Mouse (Mus musculus): Measurements from ENCODE around the gene Gm14496. TPM values are rescaled to one million over a fixed set of nuclear protein-coding genes. Genes with fewer than 3 reads are reported as not detected.
"Not testable (repeated sequence)": the region's sequence is repeated elsewhere in the genome, so short reads cannot be mapped to it uniquely, and the experiment has no call there.

Gm14496 gene
- polyA plus RNA-seq (2016; fragmentation: Nextera tagmentation; extraction: Ambion mirVana) = not detected in 2 replicates

DNA sequence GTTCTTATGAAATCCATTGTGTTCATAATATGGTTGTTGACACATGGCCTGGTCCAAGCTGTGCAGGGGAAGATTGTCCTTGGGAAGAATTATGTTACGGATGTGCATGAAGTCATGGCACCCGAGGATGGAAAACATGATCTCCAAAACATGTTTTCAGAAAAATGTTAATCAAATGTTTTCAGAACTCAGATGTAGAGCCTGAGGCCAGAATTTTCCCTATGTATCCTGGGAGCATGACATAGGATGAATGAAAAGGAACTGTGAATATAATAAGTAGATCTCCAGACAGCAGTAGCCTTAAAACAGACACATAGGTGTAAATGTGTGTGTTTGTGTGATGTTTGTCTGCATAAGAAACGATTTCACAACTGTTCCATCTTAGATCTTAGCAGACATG, at the start of gene Gm14496:
TSS of gene Gm14496 (plus strand) at position 301 of the 400 bp plus-strand sequence.
- H3K9me3 ChIP-seq (replicated peaks) = no peaks in the 10 kb centered on the region
- no peak within 1 kb of the TSS for H3K4me2 ChIP-seq
- H3K9ac ChIP-seq = no peak within 1 kb of the TSS
- H3K27ac ChIP-seq = no peak within 1 kb of the TSS
- no peak for ATAC-seq
- H3K4me3 ChIP-seq = no peak within 1 kb of the TSS
- 49% methylated on average over 3 of the region's 3 CpGs for WGBS (ENCODE audit: insufficient replicate concordance)
- H3K36me3 ChIP-seq = no peaks in the 10 kb centered on the region
- H3K4me1 ChIP-seq = no peaks in the 10 kb centered on the region
- H3K27me3 ChIP-seq (replicated peaks) = no peaks in the 10 kb centered on the region

DNA sequence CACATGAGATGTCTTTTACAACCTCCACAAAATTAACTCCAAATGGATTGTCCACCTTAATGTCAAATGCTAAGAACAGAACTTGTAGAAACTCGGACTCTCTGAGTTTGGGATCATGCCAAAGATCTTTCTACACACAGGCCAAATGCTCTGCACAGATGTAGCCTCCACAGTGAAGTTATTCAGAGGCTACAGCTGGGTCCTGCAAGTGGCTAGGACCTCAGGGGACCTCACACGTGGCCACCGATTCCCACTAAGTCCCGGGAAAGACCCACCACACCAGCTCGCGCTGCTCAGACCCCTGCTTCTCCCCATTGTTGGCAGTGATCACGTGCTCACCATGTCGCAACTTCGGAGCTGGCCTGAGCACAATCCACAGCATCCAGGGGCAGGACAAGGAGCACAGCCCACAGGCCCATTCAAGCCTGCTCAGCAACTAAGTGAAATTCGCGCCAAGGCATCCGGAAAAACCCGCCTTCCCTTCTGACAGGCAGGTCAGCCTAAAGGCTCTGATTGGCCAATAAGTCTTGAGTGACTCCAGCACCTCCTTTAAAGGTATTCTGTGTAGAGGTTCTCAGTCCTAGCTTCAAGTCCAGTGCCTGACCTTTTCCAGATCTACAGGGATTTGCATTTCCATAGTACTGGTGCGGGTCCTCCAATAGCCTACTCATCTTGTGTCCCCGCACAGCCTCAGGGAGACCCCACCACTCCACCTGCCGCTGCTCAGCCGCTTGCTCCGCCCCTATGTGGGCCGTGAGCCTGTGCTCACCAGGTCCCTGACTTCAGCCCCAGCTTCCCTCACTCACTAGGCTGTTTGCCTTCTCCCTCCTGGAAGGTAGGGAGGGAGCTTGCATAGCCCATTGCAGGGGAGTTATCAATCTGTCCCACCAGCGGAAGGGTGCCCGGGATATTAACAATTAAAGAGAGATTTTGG, 37.9 kb upstream of the Gm14496 start:
- H3K4me2 ChIP-seq = peak overlapping the region; percentile 26
- H3K9ac ChIP-seq; H3K9me3 ChIP-seq (replicated peaks); H3K4me3 ChIP-seq; H3K27ac ChIP-seq; H3K27me3 ChIP-seq (replicated peaks); H3K4me1 ChIP-seq; H3K36me3 ChIP-seq; ATAC-seq: not testable (repeated sequence)
- 25% methylated on average over 21 of the region's 21 CpGs for WGBS (ENCODE audit: insufficient replicate concordance)

DNA sequence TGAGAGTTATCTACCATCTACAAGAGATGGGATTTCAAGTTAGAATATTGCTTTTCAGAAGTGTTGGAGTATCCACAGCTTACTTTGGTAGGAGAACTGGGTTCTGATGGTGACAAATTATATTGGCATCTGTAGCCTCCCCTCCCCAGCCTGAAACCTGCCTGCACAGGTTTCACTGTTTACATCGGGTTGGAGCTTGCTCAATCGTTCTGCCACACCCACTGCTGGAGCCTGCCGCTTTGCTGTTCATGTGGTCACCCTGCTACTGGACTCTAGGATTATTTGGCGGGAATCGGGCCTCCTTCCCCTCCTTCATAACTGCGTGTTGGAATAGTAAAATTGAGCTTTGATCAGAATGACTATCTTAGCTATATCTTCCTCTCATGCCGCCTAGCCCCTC, 22.5 kb upstream of the Gm14496 start:
- WGBS (ENCODE audit: insufficient replicate concordance) = 64% methylated on average over 7 of the region's 7 CpGs
- no peak overlapping the region for H3K9ac ChIP-seq
- H3K9me3 ChIP-seq (replicated peaks) = no peaks in the 10 kb centered on the region
- ATAC-seq = no peak
- H3K4me1 ChIP-seq = no peaks in the 10 kb centered on the region
- H3K27ac ChIP-seq = no peak overlapping the region
- no peaks in the 10 kb centered on the region for H3K27me3 ChIP-seq (replicated peaks)
- no peak overlapping the region for H3K4me2 ChIP-seq
- H3K4me3 ChIP-seq = no peak overlapping the region
- no peaks in the 10 kb centered on the region for H3K36me3 ChIP-seq

- 83% methylated on average over 2 of the region's 2 CpGs for WGBS (ENCODE audit: insufficient replicate concordance)
These were observed 21.7 kb upstream of the Gm14496 start for GRCm38 (mm10) chr2:181969187-181969586.

DNA sequence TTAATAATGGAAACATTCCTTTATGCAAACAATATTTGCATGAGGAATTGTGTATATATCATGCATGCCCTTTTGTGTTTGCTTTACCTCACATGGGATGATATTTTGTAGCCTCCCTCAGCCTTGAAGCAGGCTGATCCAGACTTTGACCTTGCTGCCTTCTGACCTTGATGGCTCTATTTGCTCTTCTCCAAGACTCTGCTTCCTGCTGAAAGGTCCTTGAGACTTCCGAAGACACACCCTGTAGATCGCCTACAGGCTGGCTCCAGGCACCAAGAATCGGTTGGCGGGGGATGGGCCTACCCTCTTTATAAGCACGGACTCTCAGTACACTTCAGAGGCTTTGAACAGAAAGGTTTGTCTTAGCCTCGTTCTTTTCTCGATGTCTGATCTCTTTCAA, 9.0 kb upstream of the Gm14496 start:
- not testable (repeated sequence) for H3K36me3 ChIP-seq; H3K27ac ChIP-seq; H3K9ac ChIP-seq; H3K27me3 ChIP-seq (replicated peaks); H3K4me1 ChIP-seq; H3K4me3 ChIP-seq; H3K9me3 ChIP-seq (replicated peaks); ATAC-seq; H3K4me2 ChIP-seq
- WGBS (ENCODE audit: insufficient replicate concordance) = 50% methylated on average over 7 of the region's 7 CpGs

More at GRCm38 (mm10) chr2:181969187-181969586, 21.7 kb upstream of the Gm14496 start:
- Histone ChIP-seq H3K27ac (no peak overlapping the region), H3K4me1 (no peaks in the 10 kb centered on the region), H3K27me3 (replicated peaks) (no peaks in the 10 kb centered on the region), H3K4me2 (no peak overlapping the region), H3K36me3 (no peaks in the 10 kb centered on the region), H3K4me3 (no peak overlapping the region), H3K9me3 (replicated peaks) (no peaks in the 10 kb centered on the region), H3K9ac (no peak overlapping the region)
- ATAC-seq = no peak

Other genes with a start within 250 kb of the Gm14496 start
- gene Myt1, start 227.8 kb upstream of the Gm14496 start, polyA plus RNA-seq (2016; fragmentation: Nextera tagmentation; extraction: Ambion mirVana) = 0.07 TPM in 1 of 2 replicates, not detected in the other
- gene Pcmtd2, start 153.3 kb upstream of the Gm14496 start, polyA plus RNA-seq (2016; fragmentation: Nextera tagmentation; extraction: Ambion mirVana) = 18.2 TPM in 2 replicates
- 42.4 and 44.1 TPM in 2 replicates for gene Polr3k, start 126.8 kb upstream of the Gm14496 start, polyA plus RNA-seq (2016; fragmentation: Nextera tagmentation; extraction: Ambion mirVana)